Mouse (Mus musculus) effector memory CD4-positive, alpha-beta T cell, adult 5 months (primary cell): Measurements from ENCODE around the gene Klb. TPM values are rescaled to one million over a fixed set of nuclear protein-coding genes. Genes with fewer than 3 reads are reported as not detected.

ENCODE experiments used
- polyA plus RNA-seq: library from polyadenylated mRNA; unstranded; fragments of 100-300 nt; shearing (Covaris generic); gene quantifications from one replicate; pipeline ENCODE4 v1.2.1, GENCODE M21; 2017

The Klb gene
- polyA plus RNA-seq, result 0.12 TPM

GRCm38 (mm10) chr5:65348168-65348567 lies at the start of gene Klb:
TSS of gene Klb (plus strand) at chr5:65348314.

GRCm38 (mm10) chr5:65335298-65336074 lies 12.6 kb upstream of the Klb start, which contains the start of gene Rfc1:
TSS of gene Rfc1 (minus strand) at chr5:65335670.

GRCm38 (mm10) chr5:65390648-65391644 lies 42.8 kb downstream of the Klb start, which contains the start of the genes Rpl9 and Lias:
TSS of gene Rpl9 (minus strand) at chr5:65391444.
TSS of gene Lias (plus strand) at chr5:65391497.

Other genes with a start within 250 kb of the Klb start
- gene Klhl5, start 240.8 kb upstream of the Klb start, polyA plus RNA-seq, result 35.8 TPM
- 3.8 TPM for gene Wdr19, start 148.6 kb upstream of the Klb start, polyA plus RNA-seq
- 42.8 TPM for gene Rfc1, start 12.6 kb upstream of the Klb start, polyA plus RNA-seq
- gene Rpl9, start 43.1 kb downstream of the Klb start, polyA plus RNA-seq, result 1,101 TPM
- gene Lias, start 43.2 kb downstream of the Klb start, polyA plus RNA-seq, result 27.3 TPM
- 24.8 TPM for gene Ugdh, start 87.6 kb downstream of the Klb start, polyA plus RNA-seq
- 5.9 TPM for gene Gm43552, start 144.5 kb downstream of the Klb start, polyA plus RNA-seq
- gene Smim14, start 188.9 kb downstream of the Klb start, polyA plus RNA-seq, result 140 TPM
- gene Ube2k, start 188.9 kb downstream of the Klb start, polyA plus RNA-seq, result 122 TPM